Mouse (Mus musculus): Measurements from ENCODE around the gene Sft2d1. TPM values are rescaled to one million over a fixed set of nuclear protein-coding genes. Genes with fewer than 3 reads are reported as not detected.

Gene Sft2d1
- total RNA-seq, 2 experiments from 2014 or later = 13.9 to 16.6 TPM

DNA sequence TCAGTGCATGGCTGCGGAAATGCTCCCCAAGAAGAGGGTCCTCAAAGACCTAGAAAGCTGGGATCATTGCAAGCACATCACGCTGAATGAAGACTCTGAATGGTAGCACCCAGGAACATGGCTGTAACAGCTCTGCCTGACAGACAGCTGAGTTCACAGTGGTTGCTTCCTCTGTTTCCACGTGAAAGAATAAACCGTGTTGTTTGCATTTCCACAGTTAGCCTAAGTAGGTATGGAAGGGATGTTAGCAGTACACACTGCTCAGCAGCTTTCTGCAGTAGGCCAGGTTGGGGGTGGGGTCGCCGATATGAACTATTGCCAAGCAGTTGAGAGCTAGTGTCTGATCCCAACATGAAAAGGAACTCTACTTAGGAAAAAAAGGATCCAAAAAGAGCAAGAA is 44.8 kb downstream of the Sft2d1 start, which contains the start of gene T2:
T2 (plus strand) TSS at position 301 of the 400 bp plus-strand sequence.
- intact Hi-C loops (cut with DNase I) = no loop called here
- DNase-seq = no peak

DNA sequence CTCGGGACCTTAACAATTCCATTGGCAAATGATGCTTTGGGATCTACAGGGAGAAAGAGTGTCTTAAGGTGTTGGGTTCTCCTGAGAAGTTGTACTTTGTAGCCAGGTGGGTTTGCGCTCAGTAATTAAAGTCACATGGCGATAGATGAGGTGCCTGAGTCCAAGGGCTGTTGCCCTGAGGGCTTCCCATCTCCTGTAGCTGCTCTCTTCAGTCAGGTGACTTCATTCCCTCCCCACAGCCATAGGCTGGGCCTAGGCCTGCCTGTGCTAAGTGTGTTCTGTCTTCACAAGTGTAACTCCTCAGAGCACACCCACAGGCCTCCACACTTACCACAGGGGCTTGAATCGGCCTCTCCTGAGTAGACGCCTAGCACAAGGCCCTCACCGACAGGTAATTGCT is 46.6 kb downstream of the Sft2d1 start:
- no peak for DNase-seq
- intact Hi-C loops (cut with DNase I) = no loop called here

DNA sequence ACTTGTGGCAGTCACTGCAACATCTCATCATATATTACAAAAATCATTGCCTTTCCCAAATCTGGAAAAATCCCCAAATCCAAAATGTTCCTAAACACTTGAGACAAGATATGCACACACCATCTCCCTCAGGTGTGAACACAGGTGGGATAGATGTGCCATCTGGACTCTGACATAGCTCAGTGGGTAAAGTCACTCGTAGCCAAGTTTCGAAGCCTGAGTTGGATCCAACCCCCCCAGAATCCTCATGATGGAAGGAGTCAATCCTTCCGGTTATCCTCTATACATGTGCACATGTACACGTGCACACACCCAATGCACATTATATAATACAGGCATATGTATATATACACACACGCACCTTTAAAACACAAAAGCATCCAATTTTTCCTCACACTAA is 50.0 kb downstream of the Sft2d1 start:
- intact Hi-C loops (cut with DNase I) = no loop called here
- no peak for DNase-seq

DNA sequence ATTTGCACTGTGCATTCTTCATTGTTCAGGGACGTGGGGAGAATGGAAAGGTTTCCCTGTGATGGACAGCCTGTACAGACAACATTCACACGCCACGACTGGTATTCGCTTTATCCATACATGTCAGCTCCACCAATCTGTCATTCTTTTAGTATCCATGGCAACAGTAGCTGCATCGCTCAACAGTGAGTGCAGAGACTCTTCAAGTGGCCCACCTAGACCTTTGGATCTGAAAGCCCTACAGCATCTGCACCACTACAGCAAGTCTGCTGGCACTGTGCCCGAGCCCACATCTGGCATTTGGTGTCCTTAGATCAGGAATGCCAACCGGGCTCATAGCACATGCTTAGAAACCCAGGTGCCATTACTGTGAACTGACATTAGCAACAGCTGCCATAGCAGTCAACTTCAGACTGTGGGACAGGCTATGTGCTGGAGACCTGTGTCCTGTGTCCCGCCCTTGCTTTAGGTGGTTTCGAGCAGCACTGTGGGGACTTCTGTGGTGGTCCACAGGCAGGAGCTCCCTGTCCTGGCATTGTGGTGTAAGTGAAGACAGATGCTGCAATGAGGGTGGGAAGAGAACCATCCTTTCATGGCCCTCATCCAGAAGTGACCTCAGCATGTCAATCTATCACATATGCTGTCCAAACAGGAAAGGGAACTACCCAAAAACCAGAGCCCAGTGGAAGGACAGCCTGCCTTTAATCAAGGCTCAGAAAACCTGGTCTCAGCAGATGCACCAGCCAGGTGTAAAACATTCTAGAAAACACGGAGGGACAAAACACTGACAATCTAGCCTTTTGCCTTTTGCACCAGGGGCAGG is 50.6 kb downstream of the Sft2d1 start:
- intact Hi-C loops (cut with DNase I) = no loop called here
- DNase-seq = no peak

DNA sequence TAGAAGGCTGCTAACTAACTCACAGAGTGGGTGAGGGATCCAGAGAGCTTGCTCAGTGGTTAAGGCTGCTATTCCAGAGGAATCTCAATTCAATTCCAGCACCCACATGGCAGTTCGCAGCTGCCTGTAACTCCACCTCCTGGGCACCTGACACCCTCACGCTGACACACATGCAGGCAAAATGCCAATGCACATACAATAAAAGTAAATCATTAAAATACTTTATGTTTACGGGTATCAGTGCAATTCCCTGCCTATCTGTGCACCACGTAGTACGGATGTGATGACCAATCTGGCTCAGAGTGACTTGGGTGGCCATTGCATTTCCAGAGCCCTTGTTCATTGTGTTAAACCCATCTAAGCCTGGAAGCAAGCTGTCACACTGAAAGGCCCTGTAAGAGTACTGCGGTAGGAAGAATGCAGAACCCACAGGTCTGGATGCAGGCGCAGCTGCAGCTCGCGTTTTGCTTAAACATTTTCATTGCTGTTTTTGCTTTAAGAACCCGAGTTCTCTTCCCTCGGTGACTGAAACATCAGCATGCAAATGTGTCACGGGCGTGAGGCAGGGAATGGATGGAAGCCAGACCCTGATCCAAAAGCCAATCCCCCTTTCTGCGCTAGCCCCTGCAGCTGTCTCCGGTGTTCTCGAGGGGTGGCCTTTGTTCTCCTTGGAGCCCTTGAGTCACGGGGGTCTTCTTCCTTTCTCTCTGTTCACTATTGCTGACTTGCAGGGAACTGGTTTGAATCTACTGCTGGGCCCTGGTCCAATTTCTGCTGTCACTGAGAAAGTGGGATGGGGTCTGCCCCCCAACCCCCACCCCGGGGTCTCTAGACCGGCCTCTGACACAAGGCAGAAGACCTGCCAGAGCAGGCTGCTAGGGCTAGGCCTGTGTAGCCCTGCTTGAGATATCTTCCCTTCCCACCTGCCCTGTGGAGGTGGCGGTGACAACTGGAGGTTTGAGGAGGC is 56.9 kb downstream of the Sft2d1 start:
- no peak for DNase-seq
- intact Hi-C loops (cut with DNase I) = no loop called here

DNA sequence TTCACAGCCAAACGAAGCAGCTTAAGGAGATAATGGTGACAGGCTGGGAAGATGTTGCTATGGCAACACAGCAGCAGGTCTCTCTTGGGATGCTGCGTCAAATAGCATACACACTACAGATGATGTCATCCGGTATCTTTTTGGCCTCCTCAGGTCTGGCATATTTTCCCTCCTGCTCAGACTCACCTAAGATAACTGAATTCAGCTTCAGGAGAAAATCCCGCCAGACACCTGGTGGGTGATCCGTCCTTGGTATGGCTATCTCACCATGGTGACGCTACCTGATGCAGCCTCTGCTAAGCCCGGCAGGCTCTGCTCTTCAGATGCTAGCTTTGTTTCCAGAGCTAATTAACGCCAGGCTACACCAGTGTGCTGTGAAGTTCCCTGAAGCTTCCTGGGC is 57.7 kb downstream of the Sft2d1 start:
- DNase-seq = no peak
- intact Hi-C loops (cut with DNase I) = no loop called here

DNA sequence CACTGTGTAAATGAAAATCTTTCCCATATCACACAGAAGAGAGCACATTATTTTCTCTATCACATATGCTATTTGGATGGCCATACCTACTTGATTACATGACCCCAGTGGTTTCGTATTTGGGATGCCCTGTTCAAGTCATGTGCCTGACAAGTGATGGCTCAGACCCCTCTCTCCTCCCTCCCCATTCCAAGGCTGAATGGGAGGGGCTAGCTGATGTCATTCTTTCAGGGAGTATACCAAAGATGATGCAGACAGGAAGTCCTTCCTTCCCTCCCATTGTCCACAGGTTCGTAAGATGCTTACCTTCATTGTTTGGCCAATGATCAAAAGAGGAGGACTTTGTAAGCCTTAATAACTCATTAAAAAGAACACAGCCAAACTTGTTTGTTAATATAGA is 58.3 kb downstream of the Sft2d1 start:
- intact Hi-C loops (cut with DNase I) = no loop called here
- no peak for DNase-seq

DNA sequence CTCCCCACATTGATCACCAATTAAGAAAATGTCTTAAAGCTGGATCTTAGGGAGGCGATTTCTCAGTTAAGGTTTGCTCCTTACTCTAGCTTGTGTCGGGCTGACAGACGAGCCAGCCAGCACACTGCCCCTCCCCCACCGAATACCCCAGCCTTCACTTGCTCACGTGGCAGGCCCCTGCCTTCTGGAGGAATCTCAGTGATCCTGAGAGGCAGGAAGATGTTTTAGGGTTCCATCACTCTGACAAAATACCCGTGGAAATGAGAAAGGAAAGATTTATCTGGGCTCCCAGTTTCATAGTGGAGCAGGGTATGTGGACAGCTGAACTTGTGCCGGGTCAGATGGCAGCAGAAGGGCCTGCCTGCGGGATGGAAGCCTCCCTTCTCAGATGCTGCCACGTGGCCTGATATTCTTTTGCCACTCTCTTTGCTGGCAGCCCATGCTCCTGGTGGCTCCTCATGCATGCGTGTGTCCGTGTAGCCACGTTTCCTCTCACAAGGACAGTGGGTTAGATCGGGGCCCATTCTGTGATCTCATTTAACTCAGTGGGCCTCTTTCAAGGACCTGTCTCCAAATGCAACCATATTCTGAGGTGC is 59.8 kb downstream of the Sft2d1 start:
- intact Hi-C loops (cut with DNase I) = loop anchor here (2.0 kb wide), 1 partner anchor 114 kb away; no protein-coding TSS in a partner anchor
- DNase-seq = no peak

DNA sequence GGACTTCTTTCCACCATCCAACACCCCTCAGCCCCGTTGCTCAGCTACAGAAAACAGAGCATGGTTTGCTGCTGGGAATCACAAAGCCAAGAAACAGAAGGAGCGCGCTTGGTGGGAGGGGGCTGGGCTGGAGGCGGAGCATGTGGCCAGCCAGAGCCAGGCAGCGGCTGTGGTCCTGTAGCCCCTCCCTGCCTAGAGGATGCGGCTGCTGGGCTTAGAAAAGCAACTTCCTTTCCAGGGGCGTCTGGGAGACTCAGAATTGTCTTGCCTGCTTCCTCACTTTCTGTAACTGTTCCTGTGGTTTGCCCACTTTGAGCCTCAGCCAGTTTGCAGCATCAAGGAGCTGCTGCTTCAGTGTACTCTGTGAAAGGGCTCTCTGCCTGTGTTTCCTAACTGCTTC is 60.9 kb downstream of the Sft2d1 start:
- intact Hi-C loops (cut with DNase I) = loop anchor here (1.0 to 2.0 kb wide), 3 partner anchors 61 to 115 kb away; partner anchors contain the start of gene Sft2d1
- DNase-seq = peak; percentile 48 to 52

DNA sequence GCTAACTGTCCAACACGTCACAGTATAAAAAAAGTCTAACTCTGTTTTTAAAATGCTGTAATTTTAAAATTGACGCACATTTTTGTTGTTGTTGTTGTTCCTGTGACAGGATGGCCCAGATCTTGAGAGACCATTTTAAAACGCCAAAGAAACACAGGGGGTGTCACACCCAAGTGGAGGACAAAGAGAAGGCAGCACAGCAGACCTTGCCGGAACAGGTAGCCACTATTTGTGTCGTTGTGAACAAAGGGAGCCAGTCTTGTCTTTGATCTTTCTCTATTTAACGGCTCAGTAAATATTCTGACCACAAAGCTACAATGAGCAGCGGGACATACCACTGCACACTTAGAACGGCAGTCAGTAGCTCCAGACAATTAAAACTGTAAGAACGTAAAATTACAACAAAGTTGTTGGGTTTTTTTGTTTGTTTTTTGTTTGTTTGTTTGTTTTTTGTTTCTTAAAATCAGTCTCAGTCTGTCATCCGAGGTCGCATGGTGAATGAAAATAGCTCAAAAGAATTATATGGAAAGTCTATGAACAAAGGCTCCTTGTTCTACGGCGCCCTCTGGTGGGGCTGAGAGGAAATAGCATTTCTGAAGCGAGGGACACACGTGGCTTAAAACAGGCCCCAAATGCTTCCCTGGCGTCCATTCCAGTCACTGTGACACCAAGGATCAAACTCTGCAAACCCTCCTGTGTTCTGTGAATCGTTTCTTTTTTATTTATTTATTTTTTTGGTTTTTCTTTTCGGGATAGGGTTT is 61.6 kb downstream of the Sft2d1 start:
- intact Hi-C loops (cut with DNase I) = loop anchor here (1.0 to 2.0 kb wide), 2 partner anchors 62 to 108 kb away; partner anchors contain the start of gene Sft2d1
- DNase-seq = peak; percentile 71 to 83

Other genes with a start within 250 kb of the Sft2d1 start
- gene Gm49673, start 163.3 kb upstream of the Sft2d1 start, total RNA-seq (2021) = not detected
- 10 to 100 TPM; 27.4 to 27.5 TPM for gene Rnaset2a, start 163.0 kb upstream of the Sft2d1 start, total RNA-seq (2021)
- 10 to 100 TPM; 10.9 to 13.2 TPM for gene Fgfr1op, start 145.6 kb upstream of the Sft2d1 start, total RNA-seq (2021)
- gene Ccr6, start 75.1 kb upstream of the Sft2d1 start, total RNA-seq (2021) = not detected
- 100 to 1,000 TPM; 805 to 817 TPM for gene Mpc1, start 28.2 kb upstream of the Sft2d1 start, total RNA-seq (2021)
- under 1 TPM; 0.17 to 0.22 TPM for gene Prr18, start 26.4 kb downstream of the Sft2d1 start, total RNA-seq (2021)
- under 1 TPM; 0.30 to 0.75 TPM for gene T2, start 44.9 kb downstream of the Sft2d1 start, total RNA-seq (2021)
- gene T, start 123.3 kb downstream of the Sft2d1 start, total RNA-seq (2021) = not detected
- 1 to 10 TPM; 2.7 to 3.5 TPM for gene Pde10a, start 214.3 kb downstream of the Sft2d1 start, total RNA-seq (2021)

Measured in heart, postnatal 36 days (tissue).